Mouse (Mus musculus): ENCODE measurements around the gene Kcnip4. TPM values are rescaled to one million over a fixed set of nuclear protein-coding genes. Genes with fewer than 3 reads are reported as not detected.

The Kcnip4 gene
- polyA plus RNA-seq (2015; fragmentation: Nextera tagmentation; extraction: Ambion mirVana): 2.2 and 2.9 TPM in 2 replicates

GRCm38 (mm10) chr5:49524394-49525241 is at the start of gene Kcnip4:
Kcnip4 (minus strand) TSS chr5:49524907.
- H3K4me3 ChIP-seq: peak within 1 kb of the TSS; percentile 46
- no peaks in the 10 kb centered on the region for H3K9me3 ChIP-seq
- ATAC-seq (ENCODE audit: insufficient number of reproducible peaks, low FRiP score, low TSS enrichment, low read depth): no peak
- H3K36me3 ChIP-seq: no peaks in the 10 kb centered on the region
- under 1% methylated on average over 50 of the region's 50 CpGs for WGBS
- H3K27ac ChIP-seq: no peak within 1 kb of the TSS
- H3K4me1 ChIP-seq: peaks cover 7% of the 10 kb centered on the region
- H3K4me2 ChIP-seq: peak within 1 kb of the TSS; percentile 81
- peak within 1 kb of the TSS; percentile 39; the same call in 1 of the 2 replicates for H3K9ac ChIP-seq
- H3K27me3 ChIP-seq: peaks cover 33% of the 10 kb centered on the region

DNA sequence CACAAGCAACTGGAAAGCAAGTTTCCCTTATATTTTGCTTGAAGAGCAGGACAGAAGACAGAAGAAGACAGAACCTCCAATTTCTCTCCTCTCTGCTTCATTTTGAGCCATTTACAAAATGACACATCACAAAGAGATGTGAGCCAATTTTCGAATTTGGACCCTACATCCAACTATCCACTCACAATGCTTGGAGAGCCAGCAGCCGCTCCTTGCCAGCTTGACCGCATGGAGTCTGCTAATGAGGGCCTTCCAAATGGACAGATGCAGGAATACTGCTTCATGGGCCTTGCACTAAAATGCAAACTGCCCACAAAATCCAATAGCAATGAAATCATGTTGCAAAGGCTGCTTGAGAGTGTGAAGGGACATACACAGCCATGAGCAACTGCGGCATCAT is 47.2 kb upstream of the Kcnip4 start:
- WGBS: 75% methylated on average over 4 of the region's 4 CpGs
- no peaks in the 10 kb centered on the region for H3K9me3 ChIP-seq
- H3K4me2 ChIP-seq: no peak overlapping the region
- H3K36me3 ChIP-seq: no peaks in the 10 kb centered on the region
- no peaks in the 10 kb centered on the region for H3K27me3 ChIP-seq
- H3K4me1 ChIP-seq: no peaks in the 10 kb centered on the region
- H3K27ac ChIP-seq: no peak overlapping the region
- no peak overlapping the region for H3K4me3 ChIP-seq
- H3K9ac ChIP-seq: no peak overlapping the region
- ATAC-seq (ENCODE audit: insufficient number of reproducible peaks, low FRiP score, low TSS enrichment, low read depth): no peak

DNA sequence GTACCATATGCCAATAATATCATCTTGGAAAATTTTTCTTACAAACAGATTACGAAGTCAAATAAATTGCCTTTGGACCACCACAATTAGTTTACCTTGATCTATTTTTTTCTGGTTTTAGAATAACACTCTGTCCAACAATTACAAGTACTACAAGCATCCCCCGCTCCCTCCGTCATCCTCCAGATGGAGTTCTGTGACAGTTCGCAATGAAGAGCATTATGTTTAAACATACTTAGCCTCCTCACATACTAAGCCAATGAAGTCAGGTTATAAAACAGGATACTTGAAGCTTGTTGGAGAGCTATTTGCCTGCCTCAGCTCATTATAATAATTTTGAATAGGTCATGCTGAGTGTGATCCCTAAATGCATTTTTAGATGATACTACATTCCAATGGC is 39.0 kb upstream of the Kcnip4 start:
- Histone ChIP-seq H3K4me2 (no peak overlapping the region), H3K4me1 (no peaks in the 10 kb centered on the region), H3K27ac (no peak overlapping the region), H3K4me3 (no peak overlapping the region), H3K9ac (no peak overlapping the region), H3K9me3 (no peaks in the 10 kb centered on the region), H3K36me3 (no peaks in the 10 kb centered on the region), H3K27me3 (no peaks in the 10 kb centered on the region)
- no peak for ATAC-seq (ENCODE audit: insufficient number of reproducible peaks, low FRiP score, low TSS enrichment, low read depth)
- WGBS: 90% methylated on average over 4 of the region's 4 CpGs

GRCm38 (mm10) chr5:49557436-49557835 is 32.7 kb upstream of the Kcnip4 start:
- H3K4me1 ChIP-seq: no peaks in the 10 kb centered on the region
- H3K27me3 ChIP-seq: no peaks in the 10 kb centered on the region
- no peak overlapping the region for H3K27ac ChIP-seq
- H3K9me3 ChIP-seq: no peaks in the 10 kb centered on the region
- no peak overlapping the region for H3K4me2 ChIP-seq
- no peak overlapping the region for H3K4me3 ChIP-seq
- no peak for ATAC-seq (ENCODE audit: insufficient number of reproducible peaks, low FRiP score, low TSS enrichment, low read depth)
- no peaks in the 10 kb centered on the region for H3K36me3 ChIP-seq
- no peak overlapping the region for H3K9ac ChIP-seq
- 83% methylated on average over 3 of the region's 3 CpGs for WGBS

DNA sequence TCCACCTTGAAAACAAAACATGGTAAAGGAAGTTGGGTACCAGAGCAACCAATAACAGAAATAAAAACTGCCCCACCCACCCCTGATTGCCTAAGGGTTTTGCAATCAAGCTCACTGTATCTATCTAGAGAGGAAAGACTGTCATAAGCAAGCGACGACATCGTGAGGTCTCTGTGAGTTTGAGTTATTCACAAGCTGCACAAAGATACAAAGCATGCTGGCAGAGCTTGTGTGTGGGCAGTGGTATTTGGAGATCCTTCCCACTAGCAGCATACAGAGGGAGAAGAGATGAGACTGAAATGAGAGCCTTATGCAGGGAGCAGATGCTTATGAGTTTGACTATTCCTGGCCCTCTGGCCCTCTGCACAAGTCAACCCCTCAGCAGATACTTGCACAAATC is 23.2 kb upstream of the Kcnip4 start:
- WGBS: 86% methylated on average over 3 of the region's 3 CpGs
- ATAC-seq (ENCODE audit: insufficient number of reproducible peaks, low FRiP score, low TSS enrichment, low read depth): no peak
- Histone ChIP-seq H3K4me3 (no peak overlapping the region), H3K9me3 (no peaks in the 10 kb centered on the region), H3K27ac (no peak overlapping the region), H3K27me3 (no peaks in the 10 kb centered on the region), H3K4me1 (no peaks in the 10 kb centered on the region), H3K4me2 (no peak overlapping the region), H3K9ac (no peak overlapping the region), H3K36me3 (no peaks in the 10 kb centered on the region)

DNA sequence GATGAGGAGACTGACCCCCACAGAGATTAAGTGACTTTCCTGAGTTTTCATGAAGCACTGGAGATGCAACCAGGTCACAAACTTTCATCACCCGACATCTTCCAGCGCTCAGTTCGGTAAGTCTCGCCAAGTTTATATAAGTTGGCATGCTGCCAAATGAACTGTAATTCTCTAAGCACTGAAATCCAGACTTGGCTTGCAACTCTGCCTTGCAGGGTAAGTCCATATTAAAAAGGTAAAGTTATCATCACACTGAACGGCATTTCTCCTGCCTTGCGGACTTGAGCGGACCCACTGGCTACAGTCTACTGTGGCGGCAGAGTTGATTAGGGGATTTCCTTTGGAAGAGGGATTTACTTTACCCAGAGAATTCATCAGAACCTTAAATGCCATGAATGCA is 4.7 kb upstream of the Kcnip4 start:
- Histone ChIP-seq H3K4me1 (peaks cover 6% of the 10 kb centered on the region), H3K27ac (no peak overlapping the region), H3K9me3 (no peaks in the 10 kb centered on the region), H3K27me3 (peaks cover 25% of the 10 kb centered on the region), H3K9ac (no peak overlapping the region), H3K4me2 (no peak overlapping the region), H3K36me3 (no peaks in the 10 kb centered on the region), H3K4me3 (no peak overlapping the region)
- WGBS: 22% methylated on average over 8 of the region's 8 CpGs
- no peak for ATAC-seq (ENCODE audit: insufficient number of reproducible peaks, low FRiP score, low TSS enrichment, low read depth)

GRCm38 (mm10) chr5:49525242-49525612 is 520 bp upstream of the Kcnip4 start:
- no peak for ATAC-seq (ENCODE audit: insufficient number of reproducible peaks, low FRiP score, low TSS enrichment, low read depth)
- H3K4me3 ChIP-seq: no peak overlapping the region
- no peak overlapping the region for H3K27ac ChIP-seq
- H3K36me3 ChIP-seq: no peaks in the 10 kb centered on the region
- peak overlapping the region; percentile 81; the same call in 1 of the 2 replicates for H3K4me2 ChIP-seq
- H3K9me3 ChIP-seq: no peaks in the 10 kb centered on the region
- 69% methylated on average over 4 of the region's 4 CpGs for WGBS
- H3K9ac ChIP-seq: no peak overlapping the region
- peaks cover 33% of the 10 kb centered on the region for H3K27me3 ChIP-seq
- H3K4me1 ChIP-seq: peaks cover 7% of the 10 kb centered on the region

GRCm38 (mm10) chr5:49523997-49524393 is 712 bp downstream of the Kcnip4 start:
- H3K27me3 ChIP-seq: peaks cover 33% of the 10 kb centered on the region
- WGBS: 7% methylated on average over 11 of the region's 11 CpGs
- no peaks in the 10 kb centered on the region for H3K9me3 ChIP-seq
- no peak overlapping the region for H3K27ac ChIP-seq
- H3K4me2 ChIP-seq: peak overlapping the region; percentile 81
- peaks cover 7% of the 10 kb centered on the region for H3K4me1 ChIP-seq
- no peak overlapping the region for H3K9ac ChIP-seq
- peak overlapping the region; percentile 46 for H3K4me3 ChIP-seq
- H3K36me3 ChIP-seq: no peaks in the 10 kb centered on the region
- no peak for ATAC-seq (ENCODE audit: insufficient number of reproducible peaks, low FRiP score, low TSS enrichment, low read depth)

- ATAC-seq (ENCODE audit: insufficient number of reproducible peaks, low FRiP score, low TSS enrichment, low read depth): no peak
- Histone ChIP-seq H3K27me3 (peaks cover 33% of the 10 kb centered on the region), H3K9me3 (no peaks in the 10 kb centered on the region), H3K4me3 (no peak overlapping the region), H3K27ac (no peak overlapping the region), H3K4me1 (peaks cover 7% of the 10 kb centered on the region), H3K4me2 (no peak overlapping the region), H3K36me3 (no peaks in the 10 kb centered on the region), H3K9ac (no peak overlapping the region)
- WGBS: 71% methylated on average over 4 of the region's 4 CpGs
Observed at GRCm38 (mm10) chr5:49522986-49523385, 1.7 kb downstream of the Kcnip4 start.

GRCm38 (mm10) chr5:49498743-49499142 is 26.0 kb downstream of the Kcnip4 start:
- 84% methylated on average over 3 of the region's 3 CpGs for WGBS
- H3K4me1 ChIP-seq: no peaks in the 10 kb centered on the region
- H3K4me3 ChIP-seq: no peak overlapping the region
- no peak overlapping the region for H3K4me2 ChIP-seq
- no peaks in the 10 kb centered on the region for H3K27me3 ChIP-seq
- H3K9ac ChIP-seq: no peak overlapping the region
- no peak for ATAC-seq (ENCODE audit: insufficient number of reproducible peaks, low FRiP score, low TSS enrichment, low read depth)
- no peaks in the 10 kb centered on the region for H3K36me3 ChIP-seq
- no peaks in the 10 kb centered on the region for H3K9me3 ChIP-seq
- no peak overlapping the region for H3K27ac ChIP-seq

DNA sequence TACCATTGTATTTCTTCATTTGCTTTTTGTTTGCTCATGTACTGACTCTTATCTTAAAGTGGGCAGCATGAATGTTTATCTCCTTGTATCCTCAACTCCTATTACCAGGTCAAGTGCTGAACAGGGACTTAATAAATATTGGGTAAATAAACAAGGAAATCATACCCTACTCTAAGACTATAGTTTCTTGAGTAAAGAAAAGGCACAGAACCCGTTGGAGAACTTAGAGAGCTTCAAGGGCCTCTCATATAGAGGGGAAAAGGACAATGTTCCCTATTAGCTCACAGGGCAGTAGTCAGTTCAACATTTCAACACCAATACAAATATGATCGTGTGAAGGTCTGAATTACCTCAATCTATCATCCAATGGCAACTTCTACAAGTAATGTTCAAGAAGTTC is 37.4 kb downstream of the Kcnip4 start:
- Histone ChIP-seq H3K4me1 (no peaks in the 10 kb centered on the region), H3K27ac (no peak overlapping the region), H3K27me3 (no peaks in the 10 kb centered on the region), H3K9ac (no peak overlapping the region), H3K4me2 (no peak overlapping the region), H3K36me3 (no peaks in the 10 kb centered on the region), H3K9me3 (no peaks in the 10 kb centered on the region), H3K4me3 (no peak overlapping the region)
- 73% methylated on average over 2 of the region's 2 CpGs for WGBS
- no peak for ATAC-seq (ENCODE audit: insufficient number of reproducible peaks, low FRiP score, low TSS enrichment, low read depth)

DNA sequence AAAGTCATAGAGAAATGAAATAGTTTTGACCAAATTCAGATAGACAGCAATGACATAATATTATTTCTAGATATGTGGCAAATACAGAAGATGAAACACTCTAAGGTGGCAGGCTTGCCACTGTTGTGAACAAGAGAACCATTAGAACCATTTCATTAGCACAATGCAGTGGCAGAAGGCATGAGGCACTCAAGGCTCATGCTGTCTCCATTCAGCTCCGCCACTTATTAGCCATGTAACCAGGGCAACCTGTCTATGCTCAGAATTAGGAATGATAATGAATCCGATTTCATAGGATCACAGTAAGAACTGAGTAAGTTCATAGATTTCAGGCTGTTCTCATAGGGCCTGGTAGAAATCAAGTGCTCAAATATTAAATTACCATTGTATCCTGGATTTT is 54.0 kb downstream of the Kcnip4 start:
- H3K36me3 ChIP-seq: no peaks in the 10 kb centered on the region
- no peak for ATAC-seq (ENCODE audit: insufficient number of reproducible peaks, low FRiP score, low TSS enrichment, low read depth)
- H3K27me3 ChIP-seq: no peaks in the 10 kb centered on the region
- H3K27ac ChIP-seq: no peak overlapping the region
- no peaks in the 10 kb centered on the region for H3K4me1 ChIP-seq
- WGBS: 85% methylated on average over 2 of the region's 2 CpGs
- H3K4me3 ChIP-seq: no peak overlapping the region
- no peak overlapping the region for H3K9ac ChIP-seq
- H3K4me2 ChIP-seq: no peak overlapping the region
- H3K9me3 ChIP-seq: no peaks in the 10 kb centered on the region

Measured in limb, embryonic 15.5 days (tissue).